Mouse (Mus musculus) E14TG2a.4 (cell line): ENCODE results near the gene Nckipsd.

Experiments
- CTCF ChIP-seq: conservative IDR thresholded peaks from 2 replicates; pipeline ENCODE4 v1.5.1; 2014; ENCODE audit warnings: low read length
- NANOG ChIP-seq: IDR thresholded peaks from 2 replicates; pipeline ENCODE4 v1.6.1; 2014; ENCODE audit warnings: borderline replicate concordance, low read length, mixed read lengths
- POU5F1 ChIP-seq: IDR thresholded peaks from 2 replicates; pipeline ENCODE4 v1.6.1; 2014; ENCODE audit warnings: low read length, borderline replicate concordance

DNA sequence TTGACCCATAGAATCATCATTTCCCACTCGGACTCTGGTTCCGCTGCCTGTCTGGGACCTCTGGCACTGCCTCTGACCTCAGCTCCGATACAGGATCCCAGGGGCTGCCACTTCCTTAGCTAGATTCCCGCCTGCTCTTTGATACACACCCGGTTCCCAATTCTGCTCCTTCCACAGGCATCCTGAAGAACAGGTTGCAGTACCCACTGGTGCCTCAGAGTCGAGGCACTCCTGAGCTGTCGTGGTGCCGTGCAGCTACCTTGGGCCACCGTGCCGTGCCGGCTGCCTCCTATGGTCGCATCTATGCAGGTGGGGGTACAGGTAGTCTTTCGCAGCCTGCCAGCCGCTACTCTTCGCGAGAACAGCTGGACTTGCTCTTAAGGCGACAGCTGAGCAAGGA is 40.3 kb downstream of the Nckipsd start:
- no peak for TF ChIP-seq CTCF
- no peak for TF ChIP-seq NANOG
- no peak for TF ChIP-seq POU5F1
